Mouse (Mus musculus) cerebellum, postnatal 25 days (tissue): ENCODE results near the gene Nlgn1.

Source experiments
- DNase-seq, 2 experiments: peaks; one replicate each; pipeline ENCODE4 v3.0.0; 2021; ENCODE audit warnings: mixed read lengths in 2 of 2

Gene Nlgn1

DNA sequence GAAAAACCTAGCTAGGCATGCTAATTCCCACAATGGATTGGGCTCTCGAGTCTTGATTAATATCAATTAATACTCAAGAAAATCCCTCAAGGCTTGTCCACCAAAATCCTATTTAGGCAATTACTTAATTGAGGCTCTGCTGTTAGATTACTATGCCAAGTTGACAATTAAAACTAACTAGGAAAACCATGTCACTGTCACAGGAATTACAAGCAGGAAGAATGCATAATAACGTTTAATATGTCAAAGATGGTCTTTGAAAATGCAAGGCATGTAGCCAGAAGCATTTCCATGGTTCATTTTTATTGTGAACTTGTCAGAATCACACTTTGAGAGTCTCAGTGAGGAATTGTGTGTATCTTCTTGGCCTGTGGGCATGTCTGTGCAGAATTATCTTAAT, 289.3 kb downstream of the Nlgn1 start:
- no peak for DNase-seq

DNA sequence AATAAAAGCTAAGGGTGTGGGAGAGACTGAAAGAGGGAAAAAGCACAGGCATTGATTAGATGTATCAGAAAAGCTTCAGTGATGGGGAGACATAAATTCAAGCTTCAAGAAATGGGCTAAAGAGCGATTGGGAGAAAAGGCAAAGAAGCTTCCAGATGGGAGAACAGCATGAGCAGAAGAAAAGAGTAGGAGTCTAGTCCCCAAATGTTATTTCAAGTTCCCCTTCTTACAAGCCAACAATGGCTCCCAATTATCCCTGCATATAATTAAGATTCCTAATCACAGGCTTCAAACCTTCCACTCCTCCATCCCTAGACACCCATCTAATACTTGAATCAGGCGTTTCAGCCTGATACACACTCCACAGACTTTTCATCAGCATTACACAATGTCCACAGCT, 292.6 kb downstream of the Nlgn1 start:
- no peak for DNase-seq

DNA sequence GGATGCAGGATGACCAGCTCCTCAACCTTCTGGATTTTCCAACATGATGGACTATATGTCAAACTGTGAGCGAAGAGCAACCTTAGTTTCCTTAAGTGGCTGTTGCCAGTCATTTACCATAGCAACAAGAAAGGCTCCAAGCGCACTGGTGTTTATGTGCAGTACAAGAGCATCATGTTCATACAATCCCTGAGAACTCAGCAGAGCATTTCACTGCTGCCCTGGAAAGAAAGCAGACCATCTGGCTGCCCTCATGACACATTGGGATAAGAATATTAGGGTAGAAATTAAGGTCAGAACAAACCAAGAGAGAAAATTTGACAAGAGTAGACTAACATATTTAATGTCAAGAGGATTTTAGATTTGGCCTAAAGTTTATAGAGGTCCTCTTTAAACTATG, 306.2 kb downstream of the Nlgn1 start:
- peak; percentile 34 to 54 for DNase-seq

DNA sequence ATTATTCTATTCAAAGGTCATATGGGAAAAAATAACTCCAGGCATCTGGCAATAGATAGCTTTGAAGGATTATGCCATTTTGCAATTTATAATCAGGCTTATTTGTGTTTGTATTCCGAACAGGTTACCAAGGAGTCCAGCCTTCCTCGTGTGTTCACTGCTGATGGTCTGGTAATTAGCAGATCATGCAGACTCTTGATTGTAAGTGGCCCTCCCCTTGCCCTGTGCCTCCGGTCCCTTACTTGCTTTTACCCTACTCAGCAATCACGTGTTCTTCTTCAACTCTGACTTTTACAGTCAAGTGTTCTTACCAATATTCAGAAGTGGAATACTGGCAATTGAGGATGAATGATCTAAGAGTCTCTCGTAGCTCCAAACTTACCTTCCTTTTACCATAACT, 309.0 kb downstream of the Nlgn1 start:
- DNase-seq, result no peak

DNA sequence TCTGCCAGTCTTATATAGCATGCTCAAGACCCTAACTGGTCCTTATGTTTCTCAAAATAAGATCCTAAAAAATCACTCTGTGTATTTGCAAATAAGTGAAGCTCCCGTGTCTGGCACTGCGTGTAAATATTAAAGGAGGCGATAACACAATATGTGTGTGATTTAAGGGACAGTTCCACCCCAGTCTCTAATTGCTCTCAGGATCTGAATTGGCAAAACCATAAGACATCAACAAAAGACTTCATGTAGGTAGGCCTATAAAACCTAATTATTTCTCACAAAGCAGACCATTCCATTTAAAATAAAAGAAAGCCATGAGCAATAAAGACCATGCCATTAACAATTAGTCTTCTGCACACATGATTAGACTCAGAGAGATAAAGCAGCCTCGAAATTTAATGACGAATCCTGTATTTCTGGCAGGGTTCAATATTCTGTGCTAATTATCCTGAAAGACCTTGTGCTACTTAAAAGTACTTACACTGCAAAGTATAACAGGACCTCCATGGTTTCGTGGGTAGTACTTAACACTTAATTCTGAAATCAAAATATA, 310.6 kb downstream of the Nlgn1 start:
- DNase-seq, result no peak

DNA sequence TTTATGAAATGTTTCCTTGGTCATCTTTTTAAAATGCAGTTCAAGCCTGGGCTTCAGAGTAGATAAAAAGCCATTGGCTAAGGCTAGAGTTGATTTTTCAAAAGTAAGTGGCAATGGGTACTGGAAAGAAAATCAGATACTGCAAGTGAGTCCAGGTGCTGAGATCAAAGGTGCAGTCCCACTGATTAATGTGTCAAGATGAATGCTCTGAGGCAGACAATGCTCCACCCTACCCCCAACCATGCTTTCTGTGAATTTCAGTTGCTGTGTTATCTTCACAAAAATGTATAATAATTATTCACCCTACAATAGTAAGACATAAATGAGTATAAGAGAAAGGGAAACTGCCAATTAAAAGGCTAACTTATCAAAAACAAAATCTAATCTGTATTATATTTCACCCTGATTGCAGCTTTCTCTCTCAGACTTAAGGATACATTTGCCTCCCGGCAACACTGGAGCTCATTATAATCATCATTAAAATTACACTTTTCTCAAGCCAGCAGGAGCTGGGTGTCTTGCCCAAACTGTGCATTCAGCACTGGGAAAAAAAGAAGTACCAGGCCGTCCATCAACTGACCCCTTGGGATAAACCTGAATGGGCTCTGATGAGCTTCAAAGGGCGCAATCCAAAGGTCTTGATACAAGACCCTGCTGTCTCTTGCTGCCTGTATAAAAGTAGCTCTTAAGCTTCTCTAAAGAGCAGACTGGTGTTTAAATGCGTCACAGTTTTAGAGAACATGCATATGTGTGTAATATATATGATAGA, 320.8 kb downstream of the Nlgn1 start:
- no peak for DNase-seq

DNA sequence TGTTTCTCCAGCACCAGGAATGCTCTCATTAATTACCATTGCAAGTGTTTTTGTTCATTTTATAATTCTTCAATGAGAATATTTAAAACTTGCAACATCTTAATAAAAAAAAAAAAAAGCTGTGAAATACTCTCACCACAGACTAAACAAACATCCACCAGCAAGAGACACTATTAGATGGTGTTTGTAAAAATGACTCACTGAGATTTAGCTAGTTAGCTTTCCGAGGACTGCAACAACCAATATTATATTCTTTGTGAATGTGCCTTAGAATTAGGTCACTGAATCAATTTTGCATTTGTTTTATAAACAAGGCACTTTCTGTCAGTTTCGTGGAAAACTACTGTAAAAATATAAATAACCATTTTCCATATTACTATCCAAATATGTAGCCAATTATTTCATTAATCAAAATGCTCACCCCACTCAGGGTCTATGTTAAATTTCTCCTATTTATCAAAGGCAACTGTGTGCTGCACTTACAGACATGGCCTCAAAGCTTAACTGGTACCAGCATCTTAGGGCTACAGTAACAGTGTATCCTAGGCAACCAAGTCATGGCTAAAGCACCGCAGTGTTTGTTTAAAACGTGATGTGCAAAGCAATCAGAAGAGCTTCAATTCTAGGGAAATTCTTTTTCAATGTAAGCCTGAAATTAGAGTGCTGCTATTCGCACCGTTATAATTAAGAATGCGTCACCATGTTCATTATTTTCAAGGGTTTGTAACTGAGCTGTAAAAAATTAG, 329.2 kb downstream of the Nlgn1 start:
- no peak for DNase-seq

DNA sequence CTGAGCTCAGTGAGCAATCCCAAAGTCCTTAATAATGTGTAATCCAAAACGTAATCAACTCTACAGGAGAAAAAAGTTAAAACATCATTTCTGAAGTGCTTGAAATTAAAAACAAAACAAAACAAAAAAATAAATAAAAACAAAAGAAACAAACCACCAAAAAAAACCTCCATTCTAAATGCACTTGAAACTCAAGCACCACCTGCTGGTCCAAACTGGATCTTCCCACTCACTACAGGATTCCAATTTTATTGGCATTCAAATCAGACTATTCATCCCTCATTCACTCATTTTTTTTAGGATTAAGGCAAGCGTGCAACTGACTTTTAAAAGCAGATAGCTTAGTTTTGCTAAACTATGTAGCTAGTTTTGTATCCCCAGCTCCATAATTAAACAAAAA, 329.9 kb downstream of the Nlgn1 start:
- peak in 1 of 2 experiments; percentile 55 for DNase-seq

DNA sequence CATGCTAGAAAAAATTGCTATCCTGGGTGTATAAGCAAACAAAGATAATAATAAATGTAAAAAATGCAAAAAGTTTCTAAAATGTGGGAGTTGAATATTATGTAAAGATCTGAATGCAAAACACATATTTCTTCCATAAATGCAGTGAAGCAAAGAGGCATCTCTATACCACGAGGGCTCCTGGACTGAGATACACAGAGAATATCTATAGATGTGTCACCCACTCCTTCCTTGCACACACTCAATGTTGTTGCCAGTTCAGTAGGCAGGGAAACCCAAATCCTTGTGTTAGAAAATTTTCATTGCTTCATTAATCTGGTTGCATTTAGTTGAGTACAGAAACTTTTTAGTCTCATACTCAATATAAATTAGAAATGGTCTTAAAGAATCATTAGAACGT, 364.7 kb downstream of the Nlgn1 start:
- no peak for DNase-seq

DNA sequence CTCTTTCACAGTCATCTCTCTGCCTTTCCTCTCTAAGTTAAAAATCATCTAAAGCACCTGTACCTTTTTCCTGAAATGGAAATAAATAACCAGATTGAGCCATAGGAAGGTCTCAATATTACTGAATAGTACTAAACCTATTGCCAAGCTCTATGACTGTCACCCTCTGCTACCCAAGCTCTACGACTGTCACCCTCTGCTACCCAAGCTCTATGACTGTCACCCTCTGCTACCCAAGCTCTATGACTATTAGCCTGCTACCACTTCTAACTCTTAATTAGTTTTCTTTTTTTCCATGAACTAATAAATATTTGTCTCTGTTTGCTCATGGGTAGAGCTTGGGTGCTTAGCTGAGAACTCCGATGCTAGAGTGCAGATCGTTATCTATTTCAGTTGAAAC, 368.0 kb downstream of the Nlgn1 start:
- no peak for DNase-seq

DNA sequence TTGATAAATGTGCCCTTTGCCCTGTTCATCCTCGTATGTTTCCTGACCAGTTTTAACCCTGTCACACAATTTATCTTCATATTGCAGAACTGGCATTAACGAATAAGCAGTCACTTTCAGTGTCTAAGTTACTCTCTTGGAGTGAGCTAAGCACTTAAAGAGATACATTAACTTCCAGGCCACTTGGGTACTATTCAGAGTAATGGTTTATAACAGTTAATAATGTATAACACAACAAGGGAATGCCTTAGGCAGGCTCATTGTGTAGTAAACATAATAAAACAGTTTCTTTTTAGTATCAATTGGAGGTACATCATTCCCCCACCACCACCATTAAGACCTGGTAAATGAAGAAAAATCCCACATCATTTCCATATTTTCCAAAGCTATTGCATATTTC, 368.7 kb downstream of the Nlgn1 start:
- no peak for DNase-seq

DNA sequence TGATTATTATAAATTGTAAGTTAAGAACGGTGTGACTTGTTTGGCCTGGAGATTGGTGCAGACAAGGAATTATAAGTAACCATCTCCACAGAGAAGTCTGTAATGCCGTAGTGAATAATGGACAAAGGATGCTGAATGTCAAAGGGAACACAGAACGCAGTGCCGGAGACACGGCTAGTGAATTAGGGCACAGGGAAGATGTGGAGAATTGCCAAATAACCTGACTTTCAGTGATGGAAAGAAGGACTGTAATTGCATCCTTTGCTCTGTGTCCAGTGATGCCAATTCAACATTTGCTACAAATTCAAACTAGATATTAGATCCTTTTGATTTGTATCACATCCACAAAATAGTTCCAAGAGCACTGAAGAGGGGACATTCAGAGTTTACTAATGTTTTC, 415.7 kb downstream of the Nlgn1 start:
- DNase-seq, result no peak

DNA sequence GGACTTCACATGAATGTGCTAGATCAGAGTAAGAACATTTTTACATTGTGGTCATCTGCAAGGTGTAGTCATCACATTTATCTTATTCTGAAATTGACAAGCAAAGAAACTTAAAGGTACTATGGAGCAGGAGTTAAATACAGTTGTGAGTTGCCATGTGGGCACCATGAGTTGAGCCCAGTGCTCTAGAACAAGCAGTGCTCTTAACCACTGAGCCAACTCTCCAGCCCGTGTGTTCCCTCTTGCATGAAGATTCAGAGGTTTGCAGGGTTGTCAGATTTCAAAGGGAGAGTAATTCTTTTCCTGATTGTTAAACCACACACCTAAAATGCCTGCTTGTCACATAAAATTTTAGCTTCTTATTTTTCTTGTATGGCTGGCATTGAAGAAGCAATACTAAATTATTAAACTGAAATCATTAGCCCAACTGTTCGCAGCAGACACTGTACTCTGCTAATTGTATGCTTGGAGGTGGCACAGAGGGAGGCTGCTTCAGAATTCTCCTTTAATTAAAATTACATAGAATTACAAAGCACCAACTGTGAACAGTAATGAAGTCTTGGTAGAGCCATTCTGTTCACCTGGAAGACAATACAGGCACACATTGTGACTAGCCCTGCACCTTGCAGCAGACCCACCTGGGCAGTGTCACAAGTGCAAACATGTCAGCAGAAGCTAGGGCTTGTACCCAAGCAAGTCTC, 417.7 kb downstream of the Nlgn1 start:
- DNase-seq, result peak in 1 of 2 experiments; percentile 25

DNA sequence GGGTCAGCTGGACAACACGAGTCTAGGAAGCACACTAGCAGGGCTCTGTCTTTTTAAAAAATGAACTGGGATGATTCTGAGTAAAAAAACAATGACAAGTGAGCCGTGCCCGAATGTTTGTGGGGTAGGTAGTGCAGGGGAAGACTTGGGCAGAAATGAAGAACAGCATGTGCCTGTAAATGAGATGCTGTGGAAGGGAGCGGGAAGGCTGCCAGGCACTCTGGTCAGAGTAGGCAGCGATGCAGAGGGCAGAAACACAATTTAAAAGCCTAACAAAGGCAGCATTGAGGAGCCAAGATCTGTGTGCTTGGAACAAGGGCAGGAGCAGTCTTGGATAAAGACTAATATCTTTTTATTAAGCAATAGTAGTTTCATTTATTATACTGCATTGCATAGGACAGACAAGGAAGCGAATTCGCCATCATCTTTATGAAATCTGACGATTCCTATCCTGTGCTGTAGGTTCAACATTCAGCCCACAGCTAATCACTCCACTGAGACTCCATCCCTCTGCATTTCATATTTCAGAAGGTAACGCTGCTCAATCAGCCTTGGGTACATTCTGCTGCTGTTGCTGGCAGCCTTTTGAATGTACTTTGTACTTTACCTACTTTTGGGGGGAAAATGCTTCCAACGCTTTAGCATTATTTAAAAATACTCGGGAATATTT, 429.0 kb downstream of the Nlgn1 start:
- peak; percentile 86 to 91 for DNase-seq

DNA sequence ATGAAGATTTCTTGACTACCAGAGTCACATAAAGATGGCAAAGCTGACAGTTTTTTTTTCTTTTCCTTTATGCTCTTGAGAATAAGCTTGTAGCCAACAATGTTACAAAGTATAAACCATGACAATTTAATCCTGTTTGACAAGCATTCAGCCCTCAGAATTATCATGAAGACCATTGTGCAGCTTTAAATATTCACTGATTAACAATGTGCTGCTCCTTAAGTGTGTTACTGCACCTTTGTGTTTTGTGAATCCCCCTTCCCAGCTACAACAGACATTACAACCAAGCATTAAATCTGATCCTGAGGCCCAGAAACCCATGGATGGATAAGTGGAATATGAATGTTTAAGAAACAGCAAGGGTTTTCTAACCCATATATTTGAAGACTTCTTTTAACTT, 434.8 kb downstream of the Nlgn1 start:
- no peak for DNase-seq

DNA sequence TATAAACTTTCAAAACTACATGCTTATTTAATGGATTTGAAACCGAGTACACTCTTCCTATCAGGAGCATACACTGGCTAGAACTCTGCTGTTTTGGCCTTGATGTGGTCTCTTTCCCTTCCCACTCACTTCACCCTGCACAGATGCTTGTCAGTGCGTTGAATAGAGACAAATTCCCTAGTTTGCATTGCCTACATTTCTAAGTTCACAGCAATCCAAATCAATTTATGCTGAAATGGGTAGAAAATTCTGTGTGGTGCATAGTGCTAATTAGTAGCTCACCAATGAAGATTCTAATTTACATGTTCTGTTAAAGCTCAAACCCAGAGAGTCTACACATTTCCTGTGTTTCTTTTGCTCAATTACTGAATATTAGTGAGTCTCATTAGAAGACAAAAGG, 447.5 kb downstream of the Nlgn1 start:
- DNase-seq, result no peak

DNA sequence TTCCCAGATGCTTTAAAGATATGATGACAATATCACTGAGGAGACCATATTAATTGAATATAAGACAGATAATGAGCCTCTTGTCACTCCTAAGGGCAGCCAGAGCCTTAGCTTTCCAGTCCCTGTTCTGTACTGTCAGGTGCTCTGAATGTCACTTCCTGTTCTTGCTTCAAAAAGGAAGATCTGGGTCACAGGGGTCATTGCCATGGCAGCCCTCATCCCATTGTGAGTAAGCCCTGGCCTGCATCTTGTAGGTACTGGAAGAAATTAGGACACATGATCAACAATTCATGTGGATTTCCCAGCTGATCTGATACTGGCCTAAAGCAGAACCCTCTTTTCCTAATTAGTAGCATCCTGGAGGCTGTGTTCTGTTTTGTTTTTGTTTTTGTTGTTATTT, 463.1 kb downstream of the Nlgn1 start:
- peak in 1 of 2 experiments; percentile 11 for DNase-seq

DNA sequence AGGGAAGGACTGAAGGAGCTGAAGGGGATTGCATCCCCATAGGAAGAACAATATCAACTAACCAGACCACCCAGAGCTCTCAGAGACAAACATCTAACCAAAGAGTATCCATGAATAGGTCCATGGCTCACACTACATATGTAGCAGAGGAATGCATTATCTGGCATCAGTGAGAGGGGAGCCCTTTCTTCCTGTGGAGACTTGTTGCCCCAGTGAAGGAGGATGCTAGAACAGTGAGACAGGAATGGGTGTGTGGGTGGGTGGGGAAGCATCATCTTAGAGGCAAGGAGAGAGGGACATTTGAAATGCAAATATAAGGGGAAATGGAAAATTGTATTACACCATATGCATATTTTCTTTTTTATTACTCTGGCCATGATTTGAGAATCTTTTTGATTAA, 473.9 kb downstream of the Nlgn1 start:
- DNase-seq, result no peak

DNA sequence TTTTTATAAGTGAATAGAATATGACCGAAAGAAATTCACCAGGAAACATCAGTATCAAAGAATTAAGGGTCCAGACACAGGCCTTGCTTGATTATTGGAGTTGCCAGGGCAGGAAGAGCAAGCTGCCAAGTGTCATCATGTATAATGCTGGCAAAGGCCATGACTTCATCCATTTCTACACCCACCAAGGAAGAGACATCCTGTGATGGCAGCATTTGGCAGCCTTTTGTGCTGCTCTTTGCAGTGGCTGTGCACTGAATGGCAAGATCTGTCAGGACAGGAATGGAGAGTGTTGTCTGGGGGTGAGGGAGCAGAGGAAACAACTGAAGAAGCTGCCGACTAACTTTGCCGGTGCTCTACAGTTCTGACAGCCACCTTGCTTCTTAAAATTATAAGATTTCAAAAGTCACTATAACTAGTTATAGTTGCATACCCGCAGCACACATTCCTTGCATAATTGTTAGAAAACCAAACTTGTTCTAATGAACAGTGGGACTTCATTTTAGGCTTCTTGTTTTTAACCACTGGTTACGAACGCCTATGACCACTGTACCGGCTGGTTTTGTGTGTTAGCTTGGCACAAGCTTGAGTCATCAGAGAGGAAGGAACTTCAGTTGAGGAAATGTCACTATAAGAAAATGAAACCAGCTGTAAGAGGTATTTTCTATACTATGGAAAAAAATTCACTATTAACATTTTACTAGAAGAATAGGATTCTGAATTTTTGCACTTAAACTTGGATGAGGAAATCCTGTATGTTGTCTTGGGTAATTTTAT, 487.4 kb downstream of the Nlgn1 start:
- DNase-seq, result peak; percentile 10 to 20

DNA sequence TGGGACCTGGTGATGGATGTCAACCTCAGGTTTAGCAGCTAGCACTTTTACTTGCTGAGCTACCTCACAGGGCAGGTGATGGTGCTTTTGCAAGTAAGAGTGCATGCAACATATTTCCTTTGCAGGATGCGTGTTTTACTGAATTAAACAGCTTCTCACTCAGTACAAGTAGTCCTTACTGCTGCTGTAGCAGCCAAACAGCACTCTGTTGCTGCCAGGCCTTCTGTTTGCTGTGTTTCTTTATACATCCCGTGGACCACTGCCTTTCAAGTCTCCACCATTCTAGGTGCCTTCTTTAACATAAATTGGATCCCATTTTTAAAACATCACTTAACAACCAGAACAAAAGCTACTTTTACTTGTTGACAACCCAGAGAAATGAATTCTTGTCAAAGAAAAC, 502.0 kb downstream of the Nlgn1 start:
- no peak for DNase-seq

DNA sequence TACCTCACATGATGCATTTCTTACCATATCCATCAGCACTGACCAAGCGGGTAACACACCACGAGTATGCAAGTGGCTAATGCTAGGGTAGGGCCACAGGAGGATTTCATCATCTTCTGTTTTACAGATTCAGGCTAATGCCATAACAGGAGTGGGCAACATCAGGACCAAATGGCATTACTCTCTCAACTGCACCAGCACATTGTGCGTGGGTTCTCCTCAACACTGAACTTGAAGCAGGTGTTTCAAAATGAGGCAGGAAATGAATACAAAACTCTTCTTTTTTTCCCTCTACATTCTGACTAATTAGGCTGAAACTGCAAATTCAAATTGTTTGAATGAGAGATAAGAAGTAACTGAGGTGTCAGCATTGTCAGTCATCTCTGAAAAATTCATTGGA, 518.9 kb downstream of the Nlgn1 start:
- no peak for DNase-seq

DNA sequence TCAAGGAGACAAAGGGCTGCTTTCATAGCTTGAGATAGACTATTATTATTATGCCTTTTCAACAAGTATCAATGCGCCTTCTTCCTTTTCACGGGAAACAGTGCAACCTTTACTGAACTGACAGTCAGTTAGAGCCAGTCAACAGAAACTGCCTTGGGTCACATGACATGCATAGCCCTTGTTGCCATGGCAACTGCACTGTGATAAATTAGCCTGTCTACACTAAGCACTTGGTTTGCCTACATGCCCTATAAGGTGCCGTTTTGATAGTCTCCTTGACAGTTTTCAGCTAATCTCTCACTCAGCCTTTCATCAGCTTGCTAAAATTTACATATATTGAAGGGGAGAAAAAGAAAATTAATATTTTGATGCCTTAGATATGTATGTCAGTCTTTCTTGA, 524.7 kb downstream of the Nlgn1 start:
- peak; percentile 30 to 62 for DNase-seq
